Mouse (Mus musculus) heart, adult 8-10 months (tissue): ENCODE data around the gene Rdh19. TPM values are rescaled to one million over a fixed set of nuclear protein-coding genes. Genes with fewer than 3 reads are reported as not detected.
"Not testable (repeated sequence)": the region's sequence is repeated elsewhere in the genome, so short reads cannot be mapped to it uniquely, and the experiment has no call there.

ENCODE experiments used
- DNase-seq: peaks from one replicate; pipeline ENCODE4 v3.0.0; 2022; ENCODE audit warnings: low spot score
- total RNA-seq, 4 experiments: library from RNA; stranded (reverse); gene quantifications; 2 replicates each; pipeline ENCODE4 v1.2.4; 2022

Gene Rdh19
- total RNA-seq = not detected

- no peak for DNase-seq
Measured at GRCm38 (mm10) chr10:127849628-127850027, at the start of gene Rdh19. TSS of gene Rdh19 (plus strand) at chr10:127849928.

- DNase-seq = no peak
Measured at GRCm38 (mm10) chr10:127800891-127801290, 48.8 kb upstream of the Rdh19 start, which contains the start of gene Rdh16. TSS of gene Rdh16 (plus strand) at chr10:127801152.

- DNase-seq = no peak
Measured at GRCm38 (mm10) chr10:127801612-127802011, 48.1 kb upstream of the Rdh19 start.

DNA sequence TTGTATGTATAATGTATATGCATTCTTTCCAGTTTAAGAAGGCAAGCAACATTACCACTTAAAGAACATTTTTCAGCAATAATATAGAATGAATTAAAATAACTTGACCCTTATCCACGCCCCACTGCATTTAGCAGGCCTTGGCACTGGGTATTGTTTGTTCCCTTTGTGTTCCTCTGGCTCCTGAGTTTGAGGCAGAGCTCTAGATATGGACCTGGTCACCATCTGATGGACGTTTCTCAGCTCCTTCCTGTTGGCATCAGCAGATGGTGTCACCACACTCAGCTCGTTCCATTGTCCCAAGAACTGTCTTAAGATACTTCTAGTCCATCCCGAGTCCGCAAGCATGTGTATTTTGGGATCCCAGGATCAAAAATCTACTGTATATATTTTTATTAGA is 47.5 kb upstream of the Rdh19 start:
- no peak for DNase-seq

GRCm38 (mm10) chr10:127804416-127804815 is 45.3 kb upstream of the Rdh19 start:
- DNase-seq = no peak

DNA sequence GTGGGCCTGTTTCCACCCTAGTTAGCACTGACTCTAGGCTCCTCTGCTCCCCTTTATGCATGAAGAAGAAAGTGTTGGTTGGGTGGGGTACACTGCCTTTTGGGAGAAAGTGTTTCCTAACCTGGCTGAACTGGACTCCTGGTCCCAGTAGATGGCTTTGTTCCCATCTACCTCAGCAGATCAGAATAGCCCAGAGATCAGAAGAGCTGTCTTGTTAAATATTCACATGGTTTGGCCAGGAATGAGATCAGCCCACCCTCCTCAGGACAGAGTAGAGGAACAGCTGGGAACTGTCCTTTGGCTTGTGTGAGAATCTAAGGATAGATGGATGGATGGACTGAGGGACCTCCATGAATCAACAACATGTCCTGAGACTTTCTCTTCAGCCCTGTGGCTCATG is 33.8 kb upstream of the Rdh19 start:
- DNase-seq = no peak

DNA sequence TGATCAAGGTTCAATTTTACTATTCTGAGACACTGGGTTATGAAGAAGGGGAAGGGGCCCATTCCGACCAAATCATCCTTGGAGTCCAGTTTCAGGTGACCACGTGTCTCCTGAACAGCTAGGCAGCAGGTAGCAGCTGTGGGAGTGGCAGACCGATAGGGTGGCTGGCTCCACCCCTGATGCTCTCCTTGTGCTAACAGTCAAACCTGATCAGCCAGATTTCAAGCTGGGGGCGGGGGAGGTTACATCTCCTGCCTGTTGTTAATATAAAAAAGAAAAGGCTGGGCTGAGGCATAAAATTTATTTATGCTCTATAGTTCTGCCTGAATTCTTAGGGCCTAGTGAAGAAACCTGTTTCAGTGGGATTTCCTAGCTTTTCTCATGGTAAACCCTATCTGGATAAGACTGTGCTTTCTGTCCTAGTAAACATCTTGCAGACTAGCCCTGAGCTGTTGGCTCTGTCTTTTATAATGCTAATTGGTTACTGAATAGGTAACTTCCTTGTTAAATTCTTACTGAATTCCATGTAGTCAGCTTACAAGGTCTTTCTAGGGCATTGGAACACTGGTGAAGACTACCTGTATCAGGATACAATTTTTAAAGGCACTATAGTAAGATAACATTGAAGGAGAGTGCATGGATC is 32.3 kb upstream of the Rdh19 start:
- DNase-seq = not testable (repeated sequence)

- not testable (repeated sequence) for DNase-seq
Measured at GRCm38 (mm10) chr10:127821806-127822205, 27.9 kb upstream of the Rdh19 start.

GRCm38 (mm10) chr10:127825386-127825785 is 24.3 kb upstream of the Rdh19 start:
- DNase-seq = no peak

- DNase-seq = no peak
Measured at GRCm38 (mm10) chr10:127829121-127829520, 20.6 kb upstream of the Rdh19 start.

DNA sequence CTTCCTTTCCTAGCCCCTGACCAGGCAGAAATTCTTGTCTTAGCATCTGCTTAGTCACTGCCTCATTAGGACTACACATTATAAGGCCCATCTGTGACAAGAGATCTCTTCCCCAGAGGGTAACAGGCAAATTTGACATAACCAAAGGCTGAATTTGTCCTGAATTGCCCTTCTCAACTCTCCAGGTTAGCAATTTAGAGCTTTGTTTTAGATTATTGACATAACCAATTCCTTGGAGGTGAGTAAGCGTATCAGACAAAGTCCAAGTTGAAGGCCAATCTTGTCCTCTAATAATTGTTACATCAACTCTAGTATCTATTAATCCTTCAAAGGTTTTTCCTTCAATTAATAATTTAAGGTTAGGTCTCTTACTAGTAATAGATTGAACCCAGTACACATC is 15.5 kb upstream of the Rdh19 start:
- DNase-seq = not testable (repeated sequence)

DNA sequence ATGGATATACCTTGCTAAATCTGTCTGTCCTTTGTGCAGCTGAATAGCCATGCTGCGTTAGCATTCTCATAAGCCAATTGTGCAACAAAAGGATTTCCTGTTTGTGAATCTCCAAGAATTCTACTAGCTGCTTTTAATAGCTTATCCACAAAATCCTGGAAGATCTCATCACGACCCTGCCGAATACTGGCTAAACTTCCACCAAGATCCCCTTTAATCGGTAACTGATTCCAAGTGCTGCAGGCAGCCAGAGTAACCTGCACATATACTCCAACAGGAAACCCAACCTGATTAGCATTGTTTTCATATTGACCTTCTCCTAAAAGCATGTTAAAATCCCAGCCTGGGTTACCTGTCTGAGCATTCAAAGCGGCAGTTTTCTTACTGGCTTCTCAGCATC is 14.4 kb upstream of the Rdh19 start:
- DNase-seq = no peak

- not testable (repeated sequence) for DNase-seq
Measured at GRCm38 (mm10) chr10:127837793-127838192, 11.9 kb upstream of the Rdh19 start.

GRCm38 (mm10) chr10:127838539-127838938 is 11.2 kb upstream of the Rdh19 start:
- DNase-seq = no peak

DNA sequence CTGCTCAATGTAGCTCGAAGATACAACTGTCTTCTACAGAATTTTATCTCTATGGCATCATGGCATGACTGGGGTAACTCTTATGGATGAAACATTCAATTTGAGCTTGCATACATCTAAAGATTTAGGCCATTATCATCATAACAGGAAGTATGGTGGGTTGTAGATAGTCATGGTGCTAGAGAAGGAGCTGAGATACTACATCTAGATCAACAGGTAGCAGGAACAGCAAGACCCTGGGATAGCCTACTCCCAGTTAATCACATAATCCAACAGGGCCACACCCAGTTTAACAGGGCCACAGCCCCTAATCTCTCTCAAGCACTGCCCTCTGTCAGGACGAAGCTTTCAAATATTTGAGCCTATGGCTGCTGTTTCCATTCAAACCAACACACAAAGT is 9.0 kb upstream of the Rdh19 start:
- DNase-seq = no peak

DNA sequence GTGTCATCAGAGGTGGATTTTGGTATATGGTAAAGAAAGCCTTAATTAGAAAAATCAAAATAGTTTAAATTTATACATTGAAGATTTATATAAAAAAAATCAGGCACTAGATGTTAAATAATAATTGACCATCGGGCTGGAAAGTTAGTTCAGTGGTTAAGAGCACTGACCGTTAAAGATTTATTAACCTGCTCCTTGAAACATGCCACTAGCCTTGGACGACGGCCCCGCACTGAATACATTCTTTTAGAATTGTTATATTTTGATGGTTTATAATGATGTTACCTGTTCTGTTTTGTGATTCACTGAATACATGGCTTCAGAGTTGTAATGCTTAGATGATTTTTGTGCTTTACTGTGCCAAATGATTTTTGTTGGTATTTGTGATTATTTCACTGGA is 3.8 kb upstream of the Rdh19 start:
- DNase-seq = not testable (repeated sequence)

DNA sequence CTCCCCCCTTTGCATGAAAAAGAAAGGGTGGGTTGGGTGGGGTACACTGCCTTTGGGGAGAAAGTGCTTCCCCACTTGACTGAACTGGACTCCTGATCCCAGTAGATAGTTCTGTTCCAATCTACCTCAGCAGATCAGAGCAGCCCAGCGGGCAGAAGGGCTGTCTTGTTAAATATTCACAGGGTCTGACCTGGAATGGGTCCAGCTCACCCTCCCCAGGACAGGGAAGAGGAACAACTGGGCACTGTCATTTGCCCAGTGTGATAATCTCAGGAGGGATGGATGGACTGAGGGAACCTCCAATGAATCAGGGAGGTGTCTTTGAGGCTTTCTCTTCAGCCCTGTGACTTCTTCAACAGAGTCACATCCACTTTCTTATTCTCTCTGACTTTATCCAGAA is 1.6 kb upstream of the Rdh19 start:
- no peak for DNase-seq

DNA sequence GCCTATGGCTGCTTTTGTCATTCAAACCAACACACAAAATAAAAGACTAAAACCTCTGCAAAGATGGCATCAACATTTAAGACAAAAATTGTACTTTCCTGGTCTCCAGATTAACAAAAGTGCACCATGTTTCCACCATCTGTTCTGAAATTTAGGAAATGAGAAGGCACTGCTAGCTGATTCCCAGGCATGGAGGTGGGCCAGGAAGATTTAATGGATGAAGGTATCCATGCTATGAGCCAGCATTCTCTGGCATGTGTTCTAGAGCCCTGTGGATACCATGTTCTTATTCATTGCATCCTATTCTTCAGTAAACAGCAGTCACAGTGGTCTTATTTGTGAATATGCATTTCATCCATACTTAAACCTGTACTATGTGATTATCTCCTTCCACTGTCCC is 6.6 kb downstream of the Rdh19 start:
- DNase-seq = no peak

DNA sequence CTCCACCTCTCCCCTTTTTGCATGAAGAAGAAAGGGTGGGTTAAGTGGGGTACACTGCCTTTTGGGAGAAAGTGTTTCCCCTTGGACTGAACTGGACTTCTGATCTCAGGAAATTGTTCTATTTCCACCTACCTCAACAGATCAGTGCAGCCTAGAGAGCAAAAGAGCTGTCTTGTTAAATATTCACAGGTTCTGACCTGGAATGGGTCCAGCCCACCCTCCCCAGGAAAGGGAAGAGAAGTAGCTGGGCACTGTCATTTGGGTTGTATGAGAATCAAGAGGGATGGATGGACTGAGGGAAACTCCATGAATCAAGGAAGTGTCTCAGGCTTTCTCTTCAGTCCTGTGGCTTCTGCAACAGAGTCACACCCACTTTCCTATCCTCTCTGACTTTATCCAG is 15.2 kb downstream of the Rdh19 start:
- no peak for DNase-seq

- no peak for DNase-seq
Measured at GRCm38 (mm10) chr10:127866232-127866631, 16.5 kb downstream of the Rdh19 start, which contains the start of gene Rdh16f2. TSS of gene Rdh16f2 (plus strand) at chr10:127866474.

GRCm38 (mm10) chr10:127872484-127872883 is 22.8 kb downstream of the Rdh19 start:
- no peak for DNase-seq

- DNase-seq = no peak
Measured at GRCm38 (mm10) chr10:127877681-127878080, 28.0 kb downstream of the Rdh19 start.

- DNase-seq = no peak
Measured at GRCm38 (mm10) chr10:127878262-127879057, 28.7 kb downstream of the Rdh19 start.
